Mouse (Mus musculus): ENCODE measurements around the gene Samd4b.
"Not testable (repeated sequence)": the region's sequence is repeated elsewhere in the genome, so short reads cannot be mapped to it uniquely, and the experiment has no call there.

The Samd4b gene

DNA sequence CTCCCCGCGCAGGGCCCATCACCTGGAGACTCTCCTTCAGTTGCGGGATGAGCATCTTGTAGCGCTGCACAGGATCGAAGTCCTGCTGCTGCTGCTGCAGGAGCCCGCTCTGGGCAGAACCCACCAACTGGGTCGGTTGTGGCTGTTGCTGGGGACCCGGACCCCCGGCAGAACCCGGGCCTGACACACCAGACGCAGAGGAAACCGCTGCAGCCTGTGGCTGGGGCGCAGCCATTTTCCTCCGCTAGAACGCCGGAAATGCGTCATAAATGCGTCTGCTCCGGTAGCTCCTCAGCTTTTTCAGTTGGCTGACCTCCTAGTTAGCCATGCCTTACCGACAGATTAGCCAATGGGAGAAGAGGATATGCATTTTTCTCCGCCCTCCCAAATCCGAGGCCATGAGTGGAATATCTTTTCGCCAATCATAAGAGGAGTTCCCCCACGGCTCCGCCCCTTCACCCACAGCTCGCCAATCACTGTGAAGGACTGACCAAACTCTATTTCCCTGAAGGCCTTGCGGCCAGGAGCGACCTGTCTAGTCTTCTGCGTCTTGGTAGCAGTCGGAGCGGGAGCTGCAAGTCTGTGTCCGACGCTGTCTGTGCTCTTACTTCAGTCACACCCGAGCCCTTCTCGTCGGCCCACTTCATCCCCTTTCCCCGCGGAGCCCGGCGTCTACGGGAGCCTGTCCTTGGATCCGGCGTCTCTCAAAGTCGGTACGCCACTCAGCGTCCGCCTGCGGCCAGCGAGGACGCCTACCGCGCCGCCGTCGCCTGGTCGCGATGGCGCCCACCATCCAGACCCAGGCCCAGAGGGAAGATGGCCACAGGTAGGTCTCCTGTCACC is 205.3 kb downstream of the Samd4b start, which contains the start of the genes Med29 and Paf1:
Gene Med29 (minus strand): TSS at position 280 of the 843 bp plus-strand sequence.
Gene Paf1 (plus strand): TSS at position 523 of the 843 bp plus-strand sequence.
- DNase-seq: peak; percentile 99

GRCm38 (mm10) chr7:28390331-28390730 is 207.6 kb downstream of the Samd4b start:
- no peak for DNase-seq

DNA sequence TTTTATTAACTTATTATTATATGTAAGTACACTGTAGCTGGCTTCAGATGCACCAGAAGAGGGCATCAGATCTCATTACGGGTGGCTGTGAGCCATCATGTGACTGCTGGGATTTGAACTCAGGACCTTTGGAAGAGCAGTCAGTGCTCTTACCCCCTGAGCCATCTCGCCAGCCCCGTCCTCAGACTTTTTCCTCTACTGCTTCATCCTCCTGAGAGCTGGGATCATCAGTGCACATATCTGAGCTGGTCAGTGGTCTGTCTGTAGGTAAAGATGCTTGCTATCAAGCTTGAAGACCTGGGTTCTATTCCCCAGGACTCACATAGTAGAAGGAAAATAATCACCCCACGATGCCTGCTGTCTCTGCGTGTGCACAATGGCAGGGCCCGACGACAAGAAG is 210.6 kb downstream of the Samd4b start:
- DNase-seq: not testable (repeated sequence)

GRCm38 (mm10) chr7:28386877-28387276 is 211.1 kb downstream of the Samd4b start:
- not testable (repeated sequence) for DNase-seq

DNA sequence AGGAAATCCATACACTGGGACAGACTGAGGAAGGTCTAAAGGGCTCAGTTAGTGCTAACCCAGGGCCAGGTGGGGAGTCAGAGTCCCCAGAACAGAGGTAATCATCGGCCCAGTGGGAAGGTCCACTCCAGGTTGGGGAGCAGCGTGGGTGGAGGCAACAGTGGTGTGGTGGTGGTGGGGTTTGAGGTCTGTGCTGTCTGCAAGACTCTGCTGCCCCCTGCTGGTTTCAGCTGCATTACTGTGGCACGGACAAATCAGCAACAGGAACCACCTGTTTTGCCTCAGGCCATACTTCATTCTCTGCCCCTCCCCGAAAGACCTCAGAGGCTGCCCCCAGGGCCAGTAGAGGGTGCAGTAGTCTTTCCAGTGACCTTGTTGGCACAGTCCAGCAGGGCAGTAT is 211.5 kb downstream of the Samd4b start:
- peak; percentile 85 to 89 for DNase-seq

DNA sequence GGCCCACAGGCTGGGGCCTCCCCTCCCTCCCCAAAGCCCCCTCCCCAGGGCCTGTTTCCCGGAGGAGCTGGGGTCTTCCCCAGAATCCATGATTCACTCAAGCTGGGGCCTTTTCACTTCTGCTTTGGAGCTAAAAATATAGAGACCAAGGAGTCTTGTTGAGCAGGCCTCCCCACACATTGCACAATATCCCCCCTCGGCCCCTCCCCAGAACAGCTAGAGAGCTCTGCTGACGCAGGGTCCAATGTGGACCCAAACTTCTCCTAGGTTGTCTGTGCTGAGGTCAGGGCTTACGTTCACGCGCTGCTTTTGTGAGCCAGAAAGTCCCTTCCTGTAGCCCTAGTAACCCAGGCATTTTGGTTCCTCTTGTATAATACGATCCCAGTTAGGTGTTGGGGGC is 211.9 kb downstream of the Samd4b start:
- peak; percentile 80 to 82 for DNase-seq

DNA sequence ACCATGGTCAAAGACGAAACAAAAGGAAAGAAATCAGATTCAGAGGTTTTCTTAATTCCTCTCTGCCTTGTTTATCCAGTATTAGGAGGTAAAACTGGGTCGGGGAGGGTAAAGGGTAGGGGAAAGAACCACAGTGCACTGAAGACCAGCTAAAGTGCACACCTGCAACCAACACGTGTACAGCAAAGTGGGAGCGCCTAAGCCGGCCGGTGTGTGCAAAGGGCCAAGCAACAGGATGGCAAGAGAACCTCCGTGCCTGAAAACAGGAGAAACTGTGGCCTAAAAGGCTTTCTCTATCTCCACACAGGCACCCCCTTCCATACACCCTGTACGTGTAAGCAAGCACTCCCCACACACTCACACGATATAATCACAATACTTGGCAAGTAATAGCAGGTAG is 212.7 kb downstream of the Samd4b start:
- DNase-seq: no peak

DNA sequence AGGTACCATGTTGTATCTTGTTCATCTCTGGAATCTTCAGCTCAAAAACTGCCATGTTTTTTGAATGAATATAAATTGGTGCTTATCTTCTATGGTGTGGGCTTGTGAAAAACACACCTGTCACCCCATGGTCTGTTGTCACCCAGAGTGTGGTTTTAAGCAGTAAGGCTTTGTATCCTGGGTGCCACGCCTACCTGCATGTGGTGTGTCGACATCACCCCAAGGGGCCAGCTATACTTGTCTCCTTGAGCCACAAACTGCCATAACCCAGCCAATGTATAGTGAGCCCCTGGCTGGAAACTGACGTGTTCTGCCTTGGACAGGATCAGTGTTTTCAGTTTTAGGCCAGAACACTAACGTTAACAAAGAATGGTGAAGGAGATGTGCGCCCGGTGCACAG is 213.8 kb downstream of the Samd4b start:
- no peak for DNase-seq

- DNase-seq: no peak
Measured at GRCm38 (mm10) chr7:28383606-28384005, 214.3 kb downstream of the Samd4b start.

DNA sequence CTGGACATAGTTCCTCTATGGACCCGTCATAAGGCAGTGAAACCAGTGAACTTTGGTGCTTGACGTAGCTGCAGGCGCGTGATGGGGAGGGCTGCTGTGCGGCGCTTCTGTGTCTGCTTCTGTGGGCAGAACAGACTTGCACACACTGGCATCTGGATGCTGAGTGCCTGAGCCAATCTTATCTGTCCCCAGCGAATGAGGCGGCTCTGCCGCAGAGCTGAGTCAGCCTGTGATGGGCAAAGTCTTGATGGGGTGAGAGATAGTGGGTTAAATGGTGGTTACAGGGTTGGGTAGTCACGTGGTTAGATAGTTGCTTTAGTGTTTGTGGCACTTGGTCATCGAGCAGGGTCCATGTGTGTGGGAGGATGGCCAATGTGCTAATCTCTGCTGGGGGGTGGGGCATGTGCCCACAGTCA is 215.0 kb downstream of the Samd4b start:
- DNase-seq: peak; percentile 67 to 73

DNA sequence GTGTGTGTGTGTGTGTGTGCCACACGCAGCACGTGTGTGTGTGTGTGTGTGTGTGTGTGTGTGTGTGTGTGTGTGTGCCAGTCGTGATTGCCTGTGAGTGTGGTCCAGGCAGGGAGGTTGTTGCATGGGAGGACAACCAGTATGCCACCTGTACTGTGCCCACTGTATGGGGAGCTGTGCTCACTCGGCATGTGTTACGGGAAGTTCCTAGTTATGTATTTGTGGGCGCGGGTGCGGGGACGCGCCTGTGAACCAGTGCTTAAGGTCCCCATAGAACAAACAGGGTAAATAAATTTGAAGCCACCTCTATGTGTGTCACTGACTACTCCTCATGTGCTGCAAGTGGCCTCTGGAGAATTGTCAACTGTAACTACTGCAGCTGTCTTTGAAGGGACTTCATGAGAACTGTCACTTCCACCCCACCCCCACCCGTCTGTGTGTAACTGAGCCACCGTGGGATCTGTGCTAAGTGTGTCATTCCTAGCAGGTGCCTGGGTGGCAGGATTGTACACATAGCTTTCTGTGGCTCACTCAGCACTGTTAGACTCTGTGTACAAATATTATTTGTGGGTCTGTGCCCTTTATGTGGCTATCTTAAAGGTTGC is 215.5 kb downstream of the Samd4b start:
- DNase-seq: peak in 1 of 2 experiments; percentile 18

GRCm38 (mm10) chr7:28381938-28382337 is 216.0 kb downstream of the Samd4b start:
- DNase-seq: peak; percentile 92 to 95

DNA sequence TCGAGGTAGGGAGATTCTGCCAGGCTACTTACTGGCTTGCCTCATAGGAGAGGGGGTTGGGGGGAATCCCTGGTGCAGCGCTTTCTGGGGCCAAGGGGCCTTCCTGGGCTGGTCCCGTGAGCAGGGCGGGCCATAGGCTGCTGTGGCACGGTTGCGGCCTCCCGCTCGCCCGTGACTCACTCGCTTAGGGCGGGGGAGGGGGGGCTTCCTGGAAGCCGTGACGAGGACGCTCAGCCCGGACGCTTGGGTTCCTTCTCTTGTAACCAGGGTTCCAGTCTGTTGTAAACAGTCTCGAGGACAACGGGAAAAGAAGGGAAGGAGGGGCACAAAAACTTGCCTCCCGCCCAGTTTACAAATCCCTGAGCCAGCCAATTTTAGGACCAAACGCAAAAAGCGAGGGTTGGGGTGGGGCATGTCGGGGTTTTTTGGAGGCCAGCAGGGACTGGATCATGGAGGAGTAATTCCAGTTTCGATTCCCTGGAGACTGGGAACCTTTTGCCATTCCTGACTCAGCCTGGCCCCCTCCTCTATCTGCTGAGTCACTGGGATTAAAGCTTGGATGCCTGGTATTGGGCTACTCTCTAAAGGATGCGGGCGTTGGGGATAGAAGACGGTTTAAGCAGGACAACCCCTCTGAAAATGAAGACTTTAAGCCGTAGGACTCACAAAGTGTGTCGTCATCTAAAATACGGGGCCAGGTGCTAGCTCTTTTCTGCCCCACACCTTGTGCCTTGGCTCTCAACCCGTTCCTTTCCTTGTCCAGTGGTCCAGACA is 216.7 kb downstream of the Samd4b start:
- DNase-seq: peak; percentile 91 to 95

GRCm38 (mm10) chr7:28380237-28381016 is 217.5 kb downstream of the Samd4b start, which contains the start of gene Zfp36:
Gene Zfp36 (minus strand): TSS chr7:28380253.
- DNase-seq: no peak

DNA sequence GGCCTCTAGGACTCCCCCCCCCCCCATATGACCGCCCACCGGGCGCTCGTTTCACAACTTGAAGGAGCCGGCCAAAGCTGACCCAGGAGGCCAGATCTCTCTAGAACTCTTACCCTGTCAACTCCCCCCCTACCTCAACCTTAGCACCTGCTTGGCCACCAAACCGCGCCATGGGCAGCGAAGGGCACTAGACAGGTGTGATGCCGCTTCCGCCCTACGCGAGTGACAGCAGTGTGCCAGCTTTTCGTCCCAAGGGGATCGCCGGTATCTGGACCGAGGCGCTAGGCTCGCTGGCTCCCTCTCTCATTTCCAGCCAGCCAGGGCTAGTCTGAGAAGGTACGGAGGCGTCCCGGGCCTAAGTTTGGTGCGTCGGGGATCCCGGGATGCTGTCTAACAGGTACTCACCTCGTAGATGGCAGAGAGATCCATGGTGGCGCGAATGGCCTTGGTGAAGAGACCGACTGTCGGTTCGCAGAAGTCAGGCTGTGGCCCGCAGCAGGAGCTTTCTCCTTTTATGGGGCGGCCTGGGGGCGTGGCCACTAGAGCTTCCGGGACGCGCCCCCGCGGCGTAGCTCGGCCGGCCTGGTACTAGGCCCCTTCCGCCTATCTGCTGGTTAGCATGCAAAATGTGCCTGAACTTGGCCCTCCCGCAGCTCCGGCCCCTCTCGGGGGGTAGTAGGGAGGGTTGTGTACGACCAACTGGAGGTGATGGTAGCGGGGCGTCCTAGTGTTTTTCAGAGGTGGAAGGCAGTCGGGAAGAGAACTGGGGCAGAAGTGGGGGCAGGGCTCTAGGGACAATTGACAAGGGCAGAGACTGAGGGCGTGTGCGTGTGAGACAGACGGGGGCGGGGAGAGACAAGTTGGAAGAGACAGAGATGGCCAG is 218.9 kb downstream of the Samd4b start:
- DNase-seq: peak; percentile 95 to 96

GRCm38 (mm10) chr7:28378066-28378690 is 219.8 kb downstream of the Samd4b start:
- DNase-seq: peak; percentile 92 to 94

GRCm38 (mm10) chr7:28377190-28378065 is 220.5 kb downstream of the Samd4b start:
- peak; percentile 47 to 54 for DNase-seq

DNA sequence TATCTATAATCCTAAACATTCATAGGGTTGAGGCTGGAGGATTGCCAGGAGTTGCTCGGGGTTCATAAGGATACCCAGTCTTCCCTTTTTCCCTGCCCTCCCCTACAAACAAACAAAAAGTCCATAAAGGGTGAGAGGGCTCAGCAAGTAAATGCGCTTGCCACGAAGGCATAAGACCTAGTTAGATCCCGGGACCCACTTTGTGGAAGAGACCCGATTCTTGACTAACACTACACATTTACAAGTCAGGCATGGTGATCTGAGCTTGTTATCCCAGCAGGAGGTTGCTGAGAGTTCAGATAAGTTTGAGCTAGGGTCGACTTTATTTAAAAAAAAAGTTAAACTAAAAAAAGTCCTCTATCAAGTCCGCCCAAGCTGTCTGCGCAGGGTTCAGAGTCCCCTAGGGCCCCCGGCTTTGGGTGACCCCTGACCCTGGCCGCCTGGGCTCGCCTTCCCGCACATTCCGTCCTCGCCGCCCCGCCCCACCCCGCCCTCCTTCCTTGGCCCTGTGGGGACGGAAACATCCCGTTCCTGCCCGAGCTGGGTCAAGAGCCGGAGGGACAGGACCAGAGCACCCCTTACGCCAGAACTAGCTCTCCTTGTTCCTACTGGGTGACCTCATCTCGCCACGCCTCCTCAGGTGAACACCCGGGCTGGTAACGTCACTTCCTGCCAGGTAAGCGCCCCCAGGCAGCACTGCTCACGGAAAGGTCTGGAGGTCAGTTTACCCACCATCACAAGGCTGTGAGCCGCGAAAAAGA is 221.8 kb downstream of the Samd4b start:
- DNase-seq: peak; percentile 95 to 97

Measured in lung, adult 18-20 months (tissue).